Mouse (Mus musculus): ENCODE measurements around the gene Abhd17a. TPM values are rescaled to one million over a fixed set of nuclear protein-coding genes. Genes with fewer than 3 reads are reported as not detected.

Gene Abhd17a
- polyA plus RNA-seq, 1 experiment = 220 TPM

- H3K27ac ChIP-seq (ENCODE audit: insufficient read depth, low read length) = peak overlapping the region; percentile 70
- 7% methylated on average over 8 of the region's 8 CpGs for WGBS
- TF ChIP-seq CTCF (IDR thresholded peaks at IDR 0.05; ENCODE audit: extremely low read depth, insufficient read depth, insufficient read length, insufficient replicate concordance) (peak; percentile 53; the same call in 1 of the 2 replicates), POLR2A (IDR thresholded peaks at IDR 0.05; ENCODE audit: low read depth, low read length) (no peak)
- peaks cover 11% of the 10 kb centered on the region; the same call in 1 of the 2 replicates for H3K4me1 ChIP-seq (ENCODE audit: control insufficient read depth, insufficient read depth, insufficient read length)
- DNase-seq (ENCODE audit: low read depth in 1 of 2, low spot score in 2 of 2) = peak; percentile 78 to 88
- H3K4me3 ChIP-seq (ENCODE audit: extremely low read depth, insufficient read depth, insufficient read length) = peak overlapping the region; percentile 41; the same call in 1 of the 2 replicates
- no peaks in the 10 kb centered on the region for H3K27me3 ChIP-seq (ENCODE audit: control insufficient read depth, insufficient read depth, low read length)
- peaks cover 4% of the 10 kb centered on the region for H3K36me3 ChIP-seq (ENCODE audit: control insufficient read depth, insufficient read depth, low read length)
Measured at GRCm38 (mm10) chr10:80578911-80579310, 11.2 kb downstream of the Abhd17a start.

- H3K4me1 ChIP-seq (ENCODE audit: control insufficient read depth, insufficient read depth, insufficient read length) = peaks cover 11% of the 10 kb centered on the region; the same call in 1 of the 2 replicates
- TF ChIP-seq POLR2A (IDR thresholded peaks at IDR 0.05; ENCODE audit: low read depth, low read length) (no peak; the same call in 1 of the 2 replicates), CTCF (IDR thresholded peaks at IDR 0.05; ENCODE audit: extremely low read depth, insufficient read depth, insufficient read length, insufficient replicate concordance) (peak; percentile 93)
- peak overlapping the region; percentile 82 for H3K4me3 ChIP-seq (ENCODE audit: extremely low read depth, insufficient read depth, insufficient read length)
- under 1% methylated on average over 29 of the region's 29 CpGs for WGBS
- H3K27ac ChIP-seq (ENCODE audit: insufficient read depth, low read length) = peak overlapping the region; percentile 93
- peak; percentile 79 to 83 for DNase-seq (ENCODE audit: low read depth in 1 of 2, low spot score in 2 of 2)
- no peaks in the 10 kb centered on the region; the same call in 1 of the 2 replicates for H3K36me3 ChIP-seq (ENCODE audit: control insufficient read depth, insufficient read depth, low read length)
- H3K27me3 ChIP-seq (ENCODE audit: control insufficient read depth, insufficient read depth, low read length) = no peaks in the 10 kb centered on the region
Measured at GRCm38 (mm10) chr10:80578131-80578750, 11.9 kb downstream of the Abhd17a start.

GRCm38 (mm10) chr10:80577195-80578130 lies 12.7 kb downstream of the Abhd17a start, which contains the start of gene Klf16:
Gene Klf16, minus strand, starts transcription at chr10:80577321.
- peaks cover 11% of the 10 kb centered on the region; the same call in 1 of the 2 replicates for H3K4me1 ChIP-seq (ENCODE audit: control insufficient read depth, insufficient read depth, insufficient read length)
- peak within 1 kb of the TSS; percentile 82 for H3K4me3 ChIP-seq (ENCODE audit: extremely low read depth, insufficient read depth, insufficient read length)
- TF ChIP-seq CTCF (IDR thresholded peaks at IDR 0.05; ENCODE audit: extremely low read depth, insufficient read depth, insufficient read length, insufficient replicate concordance) (no peak), POLR2A (IDR thresholded peaks at IDR 0.05; ENCODE audit: low read depth, low read length) (peak; percentile 55)
- peak within 1 kb of the TSS; percentile 94 for H3K27ac ChIP-seq (ENCODE audit: insufficient read depth, low read length)
- DNase-seq (ENCODE audit: low read depth in 1 of 2, low spot score in 2 of 2) = peak; percentile 92 to 99
- H3K36me3 ChIP-seq (ENCODE audit: control insufficient read depth, insufficient read depth, low read length) = no peaks in the 10 kb centered on the region
- WGBS = 1% methylated on average over 69 of the region's 97 CpGs
- no peaks in the 10 kb centered on the region for H3K27me3 ChIP-seq (ENCODE audit: control insufficient read depth, insufficient read depth, low read length)

GRCm38 (mm10) chr10:80576351-80577194 lies 13.6 kb downstream of the Abhd17a start:
- Histone ChIP-seq H3K4me1 (ENCODE audit: control insufficient read depth, insufficient read depth, insufficient read length) (peaks cover 19% of the 10 kb centered on the region; the same call in 1 of the 2 replicates), H3K4me3 (ENCODE audit: extremely low read depth, insufficient read depth, insufficient read length) (peak overlapping the region; percentile 82), H3K36me3 (ENCODE audit: control insufficient read depth, insufficient read depth, low read length) (no peaks in the 10 kb centered on the region), H3K27ac (ENCODE audit: insufficient read depth, low read length) (peak overlapping the region; percentile 94), H3K27me3 (ENCODE audit: control insufficient read depth, insufficient read depth, low read length) (no peaks in the 10 kb centered on the region)
- DNase-seq (ENCODE audit: low read depth in 1 of 2, low spot score in 2 of 2) = peak in 1 of 2 experiments; percentile 57
- under 1% methylated on average over 95 of the region's 96 CpGs for WGBS
- TF ChIP-seq CTCF (IDR thresholded peaks at IDR 0.05; ENCODE audit: extremely low read depth, insufficient read depth, insufficient read length, insufficient replicate concordance) = no peak
- no peak for TF ChIP-seq POLR2A (IDR thresholded peaks at IDR 0.05; ENCODE audit: low read depth, low read length)

- Histone ChIP-seq H3K27me3 (ENCODE audit: control insufficient read depth, insufficient read depth, low read length) (no peaks in the 10 kb centered on the region), H3K4me1 (ENCODE audit: control insufficient read depth, insufficient read depth, insufficient read length) (peaks cover 26% of the 10 kb centered on the region), H3K36me3 (ENCODE audit: control insufficient read depth, insufficient read depth, low read length) (no peaks in the 10 kb centered on the region), H3K4me3 (ENCODE audit: extremely low read depth, insufficient read depth, insufficient read length) (peak overlapping the region; percentile 82), H3K27ac (ENCODE audit: insufficient read depth, low read length) (no peak overlapping the region; the same call in 1 of the 2 replicates)
- TF ChIP-seq CTCF (IDR thresholded peaks at IDR 0.05; ENCODE audit: extremely low read depth, insufficient read depth, insufficient read length, insufficient replicate concordance) = no peak
- TF ChIP-seq POLR2A (IDR thresholded peaks at IDR 0.05; ENCODE audit: low read depth, low read length) = no peak
- WGBS = 13% methylated on average over 17 of the region's 17 CpGs
- DNase-seq (ENCODE audit: low read depth in 1 of 2, low spot score in 2 of 2) = peak in 1 of 2 experiments; percentile 27
Measured at GRCm38 (mm10) chr10:80575925-80576324, 14.2 kb downstream of the Abhd17a start.

- H3K4me3 ChIP-seq (ENCODE audit: extremely low read depth, insufficient read depth, insufficient read length) = no peak overlapping the region
- 86% methylated on average over 3 of the region's 3 CpGs for WGBS
- no peaks in the 10 kb centered on the region for H3K36me3 ChIP-seq (ENCODE audit: control insufficient read depth, insufficient read depth, low read length)
- H3K4me1 ChIP-seq (ENCODE audit: control insufficient read depth, insufficient read depth, insufficient read length) = peaks cover 31% of the 10 kb centered on the region
- TF ChIP-seq POLR2A (IDR thresholded peaks at IDR 0.05; ENCODE audit: low read depth, low read length) (no peak), CTCF (IDR thresholded peaks at IDR 0.05; ENCODE audit: extremely low read depth, insufficient read depth, insufficient read length, insufficient replicate concordance) (no peak)
- H3K27me3 ChIP-seq (ENCODE audit: control insufficient read depth, insufficient read depth, low read length) = no peaks in the 10 kb centered on the region
- no peak overlapping the region for H3K27ac ChIP-seq (ENCODE audit: insufficient read depth, low read length)
- no peak for DNase-seq (ENCODE audit: low read depth in 1 of 2, low spot score in 2 of 2)
Measured at GRCm38 (mm10) chr10:80574896-80575295, 15.2 kb downstream of the Abhd17a start.
